Mouse (Mus musculus) embryonic facial prominence, embryonic 14.5 days (tissue): ENCODE data around the gene Lemd1. TPM values are rescaled to one million over a fixed set of nuclear protein-coding genes. Genes with fewer than 3 reads are reported as not detected.

Experiments
- ATAC-seq: fragments of 200-750 bp; cut with Nextera tagmentation; 2 replicates; pipeline ENCODE4 v1.8.0; 2017; ENCODE audit warnings: low read depth, moderate number of reproducible peaks, moderate TSS enrichment
- DNase-seq: peaks from one replicate; pipeline ENCODE4 v3.0.0-alpha.2; 2015; ENCODE audit warnings: low spot score
- H3K27ac ChIP-seq: fragments of 300-500 bp; sonication (generic); replicated peaks from 2 replicates; pipeline ENCODE4 v1.5.1; 2014; ENCODE audit warnings: low read depth, mild to moderate bottlenecking, low read length, moderate library complexity
- H3K27me3 ChIP-seq: fragments of 300-500 bp; sonication (generic); replicated peaks from 2 replicates; pipeline ENCODE4 v1.6.1; 2014; ENCODE audit warnings: low read length; ENCODE audit not compliant: control insufficient read depth, insufficient read depth
- H3K36me3 ChIP-seq: fragments of 300-500 bp; sonication (generic); 2 replicates; pipeline ENCODE4 v1.6.1; 2014; ENCODE audit warnings: low read length, mixed read lengths; ENCODE audit not compliant: control insufficient read depth, insufficient read depth
- H3K4me1 ChIP-seq: fragments of 300-500 bp; sonication (generic); 2 replicates; pipeline ENCODE4 v1.6.1; 2014; ENCODE audit warnings: antibody characterized with exemption, low read length; ENCODE audit not compliant: control insufficient read depth, insufficient read depth
- H3K4me2 ChIP-seq: fragments of 300-500 bp; sonication (generic); 2 replicates; pipeline ENCODE4 v1.6.1; 2014; ENCODE audit warnings: low read depth, mild to moderate bottlenecking, low read length, moderate library complexity, mixed read lengths
- H3K4me3 ChIP-seq: fragments of 300-500 bp; sonication (generic); 2 replicates; pipeline ENCODE4 v1.5.1; 2014; ENCODE audit warnings: low read depth, mild to moderate bottlenecking, low read length
- H3K9ac ChIP-seq: fragments of 300-500 bp; sonication (generic); 2 replicates; pipeline ENCODE4 v1.6.1; 2014; ENCODE audit warnings: low read depth, mild to moderate bottlenecking, low read length, moderate library complexity, mixed read lengths
- H3K9me3 ChIP-seq: fragments of 300-500 bp; sonication (generic); 2 replicates; pipeline ENCODE4 v1.6.1; 2016; ENCODE audit warnings: low read length; ENCODE audit not compliant: control insufficient read depth
- WGBS: fragments of 180-500 bp; shearing (Covaris S2); extraction: QIAGEN DNeasy Blood & Tissue Kit; methylation state at CpG from one replicate; pipeline ENCODE4 v1.1.7; 2014; 5-methylcytosine and 5-hydroxymethylcytosine counted together
- polyA plus RNA-seq: library from polyadenylated mRNA; unstranded; fragments of >200 nt; fragmentation: Nextera tagmentation; extraction: Ambion mirVana; gene quantifications from 2 replicates; pipeline ENCODE4 v1.2.1, GENCODE M21; 2014

Lemd1 gene
- polyA plus RNA-seq, 1 experiment from 2014 or later: 0.46 TPM

DNA sequence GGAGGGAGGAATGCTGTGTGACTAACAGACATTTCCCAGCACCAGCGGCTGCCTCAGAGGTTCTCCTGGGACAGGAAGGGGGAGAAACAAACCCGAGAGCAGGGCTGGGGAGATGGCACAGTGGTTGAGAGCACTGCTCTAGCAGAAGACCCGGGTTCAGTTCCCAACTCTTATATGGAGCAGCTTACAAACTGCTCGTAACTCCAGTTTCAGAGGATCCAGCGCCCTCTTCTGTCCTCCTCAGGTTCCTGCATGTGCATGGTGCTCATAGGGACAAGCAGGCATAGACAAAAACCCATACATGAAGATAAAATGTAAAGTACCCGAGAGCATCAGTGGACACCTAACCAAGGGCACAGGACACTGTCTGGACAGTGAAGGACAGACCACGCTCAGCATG, 19.7 kb downstream of the Lemd1 start:
- 17% methylated on average over 7 of the region's 7 CpGs for WGBS
- H3K4me1 ChIP-seq: peaks cover 8% of the 10 kb centered on the region

GRCm38 (mm10) chr1:132211672-132212071, 20.4 kb downstream of the Lemd1 start:
- Histone ChIP-seq H3K9me3 (no peaks in the 10 kb centered on the region), H3K4me1 (peaks cover 6% of the 10 kb centered on the region; the same call in 1 of the 2 replicates), H3K9ac (no peak overlapping the region; the same call in 1 of the 2 replicates), H3K27me3 (peaks cover 4% of the 10 kb centered on the region), H3K36me3 (no peaks in the 10 kb centered on the region), H3K4me2 (peak overlapping the region; percentile 46), H3K4me3 (peak overlapping the region; percentile 29), H3K27ac (no peak overlapping the region)
- 43% methylated on average over 12 of the region's 12 CpGs for WGBS
- ATAC-seq: peak; percentile 12; the same call in 1 of the 2 replicates
- DNase-seq: no peak

More for the DNA sequence above, 19.7 kb downstream of the Lemd1 start:
- no peak overlapping the region for H3K27ac ChIP-seq
- no peak overlapping the region for H3K4me3 ChIP-seq
- peaks cover 4% of the 10 kb centered on the region for H3K27me3 ChIP-seq
- H3K9me3 ChIP-seq: no peaks in the 10 kb centered on the region
- peak; percentile 42 for DNase-seq
- no peak overlapping the region for H3K9ac ChIP-seq
- no peak for ATAC-seq
- H3K4me2 ChIP-seq: no peak overlapping the region
- H3K36me3 ChIP-seq: no peaks in the 10 kb centered on the region

- H3K4me1 ChIP-seq: peaks cover 6% of the 10 kb centered on the region; the same call in 1 of the 2 replicates
- H3K36me3 ChIP-seq: no peaks in the 10 kb centered on the region
- ATAC-seq: peak; percentile 61
- H3K9ac ChIP-seq: peak overlapping the region; percentile 31
- DNase-seq: peak; percentile 61
- WGBS: 5% methylated on average over 20 of the region's 20 CpGs
- peak overlapping the region; percentile 29 for H3K4me3 ChIP-seq
- no peaks in the 10 kb centered on the region for H3K9me3 ChIP-seq
- peaks cover 4% of the 10 kb centered on the region for H3K27me3 ChIP-seq
- no peak overlapping the region for H3K27ac ChIP-seq
- H3K4me2 ChIP-seq: peak overlapping the region; percentile 46
Observed at GRCm38 (mm10) chr1:132212218-132212617, 21.0 kb downstream of the Lemd1 start.

DNA sequence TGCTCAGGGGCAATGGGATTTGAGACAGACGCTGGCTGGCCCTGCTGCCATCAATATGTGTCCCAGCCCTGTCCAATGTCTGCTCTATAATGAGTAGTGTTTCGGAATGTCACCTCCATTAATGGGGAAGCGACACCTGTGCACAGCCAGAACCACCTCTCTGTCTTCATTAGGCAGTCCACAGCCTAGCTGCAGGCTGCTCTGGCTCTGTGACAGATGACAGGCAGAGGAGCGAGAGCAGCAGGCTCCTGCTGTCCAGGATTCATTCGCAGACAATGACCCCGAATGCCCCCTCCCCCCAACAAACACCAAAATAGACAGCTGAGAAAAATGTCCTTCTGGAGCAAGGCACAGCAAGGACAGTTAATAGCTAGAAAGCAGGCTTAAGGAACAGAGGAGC, 21.8 kb downstream of the Lemd1 start:
- DNase-seq (peak; percentile 19), ATAC-seq (no peak)
- no peaks in the 10 kb centered on the region for H3K9me3 ChIP-seq
- peaks cover 4% of the 10 kb centered on the region for H3K27me3 ChIP-seq
- H3K36me3 ChIP-seq: no peaks in the 10 kb centered on the region
- no peak overlapping the region for H3K4me3 ChIP-seq
- no peak overlapping the region for H3K4me2 ChIP-seq
- peaks cover 6% of the 10 kb centered on the region; the same call in 1 of the 2 replicates for H3K4me1 ChIP-seq
- H3K27ac ChIP-seq: no peak overlapping the region
- 36% methylated on average over 6 of the region's 6 CpGs for WGBS
- H3K9ac ChIP-seq: no peak overlapping the region

DNA sequence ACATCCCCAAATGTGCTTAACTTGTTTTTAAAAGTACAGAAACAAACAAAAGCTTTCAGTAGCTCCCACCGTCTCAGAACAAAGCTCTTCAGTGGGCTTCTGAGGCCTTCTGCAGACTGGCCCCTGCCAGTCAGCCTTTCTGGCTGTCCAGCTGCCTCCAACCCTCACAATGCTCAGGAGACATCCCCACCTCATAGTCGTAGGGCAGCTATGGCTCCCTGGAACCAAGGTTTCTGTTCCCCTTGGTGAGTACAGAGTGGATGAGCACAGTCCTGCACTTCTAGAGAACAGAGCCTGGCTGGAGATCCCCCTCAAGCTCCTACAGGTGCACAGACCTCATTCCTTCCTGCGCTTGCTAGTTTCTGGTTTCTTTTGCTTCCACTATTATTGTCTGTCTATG, 25.0 kb downstream of the Lemd1 start:
- Histone ChIP-seq H3K27ac (no peak overlapping the region), H3K4me2 (no peak overlapping the region), H3K27me3 (peaks cover 5% of the 10 kb centered on the region), H3K9ac (no peak overlapping the region), H3K4me3 (no peak overlapping the region), H3K9me3 (no peaks in the 10 kb centered on the region), H3K36me3 (no peaks in the 10 kb centered on the region), H3K4me1 (peaks cover 6% of the 10 kb centered on the region; the same call in 1 of the 2 replicates)
- WGBS: 46% methylated on average over 3 of the region's 3 CpGs
- DNase-seq (no peak), ATAC-seq (no peak)

DNA sequence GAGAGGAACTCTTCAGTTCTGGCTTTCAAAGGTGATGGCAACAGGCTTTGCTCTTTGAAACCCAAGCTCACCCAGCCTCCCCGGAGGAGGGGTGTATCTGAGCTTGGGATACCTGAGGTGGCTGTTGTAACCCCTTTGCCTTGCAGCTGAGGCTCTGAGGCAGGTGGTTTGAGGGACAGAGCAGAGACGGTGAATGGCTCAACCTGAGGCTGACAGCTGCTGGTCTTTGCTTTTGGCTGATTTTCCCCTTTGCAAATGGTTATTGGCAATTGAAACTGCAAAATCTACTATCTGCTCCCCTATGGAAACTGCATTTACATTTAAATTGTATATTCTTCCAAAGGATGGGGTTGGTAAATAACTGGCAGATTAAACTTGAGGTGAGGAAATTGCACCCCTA, 30.4 kb downstream of the Lemd1 start:
- DNase-seq: no peak
- Histone ChIP-seq H3K4me2 (no peak overlapping the region), H3K4me3 (no peak overlapping the region), H3K4me1 (no peaks in the 10 kb centered on the region), H3K9ac (no peak overlapping the region), H3K36me3 (no peaks in the 10 kb centered on the region), H3K9me3 (no peaks in the 10 kb centered on the region), H3K27ac (no peak overlapping the region), H3K27me3 (0 out of 2 replicates have a peak, but pooled peaks cover 2% of the 10 kb centered on the region)
- no peak for ATAC-seq
- 38% methylated on average over 2 of the region's 2 CpGs for whole genome bisulfite sequencing

DNA sequence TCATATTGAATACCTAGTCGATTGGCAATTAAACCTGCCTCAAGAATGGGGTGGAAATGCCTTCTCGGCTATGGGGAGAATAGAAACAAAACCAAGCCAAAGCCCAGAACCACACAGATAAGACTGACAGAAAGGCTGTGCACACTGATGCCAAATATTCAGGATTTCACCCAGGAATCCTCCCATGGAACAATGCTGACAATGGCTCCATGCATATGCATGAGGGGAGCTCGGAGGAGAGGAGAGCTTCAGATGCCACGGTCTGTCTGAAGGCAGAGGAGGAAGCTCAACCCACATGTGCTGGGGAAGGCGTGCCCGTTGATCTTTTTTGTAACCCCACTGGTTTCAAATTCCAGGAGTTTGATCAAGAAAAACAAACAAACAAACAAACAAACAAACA, 30.9 kb downstream of the Lemd1 start:
- Histone ChIP-seq H3K4me2 (no peak overlapping the region), H3K4me1 (no peaks in the 10 kb centered on the region), H3K36me3 (no peaks in the 10 kb centered on the region), H3K9me3 (no peaks in the 10 kb centered on the region), H3K9ac (no peak overlapping the region), H3K27ac (no peak overlapping the region), H3K27me3 (0 out of 2 replicates have a peak, but pooled peaks cover 2% of the 10 kb centered on the region), H3K4me3 (no peak overlapping the region)
- WGBS: 33% methylated on average over 6 of the region's 6 CpGs
- ATAC-seq (no peak), DNase-seq (no peak)

- WGBS: 67% methylated on average over 13 of the region's 13 CpGs
- no peak for DNase-seq
- Histone ChIP-seq H3K4me3 (no peak overlapping the region), H3K27ac (no peak overlapping the region), H3K4me2 (no peak overlapping the region), H3K36me3 (no peaks in the 10 kb centered on the region), H3K9ac (no peak overlapping the region), H3K27me3 (no peaks in the 10 kb centered on the region), H3K9me3 (no peaks in the 10 kb centered on the region), H3K4me1 (no peaks in the 10 kb centered on the region)
- ATAC-seq: no peak
Observed at GRCm38 (mm10) chr1:132226297-132227080, 35.3 kb downstream of the Lemd1 start.

DNA sequence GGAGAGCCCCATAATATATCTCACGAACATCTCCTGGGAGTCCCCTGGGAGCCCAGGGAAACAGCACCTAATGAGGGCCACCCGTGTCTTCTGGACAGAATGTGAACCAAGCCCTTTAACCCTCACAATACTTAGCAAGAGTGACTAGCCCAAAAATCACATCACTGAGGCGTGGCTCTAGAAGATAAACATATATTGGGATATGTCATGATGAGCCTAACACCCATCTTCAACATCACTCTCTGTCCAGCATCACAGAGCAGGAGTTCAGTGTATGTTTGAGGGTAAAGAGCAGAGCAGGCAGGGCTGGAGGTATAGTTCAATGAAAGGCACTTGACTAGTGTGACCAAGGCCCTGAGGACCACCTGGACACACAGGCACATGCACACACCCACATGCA, 38.4 kb downstream of the Lemd1 start, which contains the start of gene Gm10188:
Gm10188 (minus strand) TSS at position 101 of the 400 bp plus-strand sequence.
- H3K27me3 ChIP-seq: no peaks in the 10 kb centered on the region
- no peaks in the 10 kb centered on the region for H3K4me1 ChIP-seq
- DNase-seq: no peak
- H3K9ac ChIP-seq: no peak within 1 kb of the TSS
- WGBS: 75% methylated on average over 3 of the region's 3 CpGs
- no peak within 1 kb of the TSS for H3K4me3 ChIP-seq
- no peaks in the 10 kb centered on the region for H3K9me3 ChIP-seq
- H3K4me2 ChIP-seq: no peak within 1 kb of the TSS
- no peaks in the 10 kb centered on the region for H3K36me3 ChIP-seq
- no peak for ATAC-seq
- H3K27ac ChIP-seq: no peak within 1 kb of the TSS
